Mouse (Mus musculus) hindbrain, postnatal 0 days (tissue): ENCODE results near the gene Rad54l. TPM values are rescaled to one million over a fixed set of nuclear protein-coding genes. Genes with fewer than 3 reads are reported as not detected.
A peak's percentile ranks its signal among the peaks of the same experiment; 100 is the strongest.

ENCODE experiments used
- ATAC-seq: fragments of 200-750 bp; cut with Nextera tagmentation; 2 replicates; pipeline ENCODE4 v1.8.0; 2017; ENCODE audit warnings: mild to moderate bottlenecking, moderate TSS enrichment, moderate library complexity
- DNase-seq: peaks from one replicate; pipeline ENCODE4 v3.0.0-alpha.2; 2015; ENCODE audit warnings: low spot score
- H3K27ac ChIP-seq: fragments of 300-500 bp; sonication (generic); 2 replicates; pipeline ENCODE4 v1.5.1; 2014; ENCODE audit warnings: mild to moderate bottlenecking
- H3K27me3 ChIP-seq: fragments of 300-500 bp; sonication (generic); 2 replicates; pipeline ENCODE4 v1.6.1; 2014; ENCODE audit warnings: low read length, mixed read lengths; ENCODE audit not compliant: insufficient read depth
- H3K36me3 ChIP-seq: fragments of 300-500 bp; sonication (generic); 2 replicates; pipeline ENCODE4 v1.6.1; 2014; ENCODE audit warnings: low read length, mixed read lengths; ENCODE audit not compliant: insufficient read depth
- H3K4me1 ChIP-seq: fragments of 300-500 bp; sonication (generic); 2 replicates; pipeline ENCODE4 v1.6.1; 2014; ENCODE audit warnings: antibody characterized with exemption, low read length, mixed read lengths; ENCODE audit not compliant: insufficient read depth
- H3K4me2 ChIP-seq: fragments of 300-500 bp; sonication (generic); 2 replicates; pipeline ENCODE4 v1.6.1; 2014; ENCODE audit warnings: low read depth, mild to moderate bottlenecking, low read length, moderate library complexity, mixed read lengths
- H3K4me3 ChIP-seq: fragments of 300-500 bp; sonication (generic); 2 replicates; pipeline ENCODE4 v1.5.1; 2014; ENCODE audit warnings: low read length
- H3K9ac ChIP-seq: fragments of 300-500 bp; sonication (generic); replicated peaks from 2 replicates; pipeline ENCODE4 v1.6.1; 2014; ENCODE audit warnings: mild to moderate bottlenecking, low read length, moderate library complexity, mixed read lengths
- H3K9me3 ChIP-seq: fragments of 300-500 bp; sonication (generic); 2 replicates; pipeline ENCODE4 v1.6.1; 2016; ENCODE audit warnings: low read length, mixed read lengths
- CTCF ChIP-seq: IDR thresholded peaks from 2 replicates; pipeline ENCODE4 v1.5.1; 2016; ENCODE audit warnings: antibody characterized with exemption, control low read depth, low read depth
- WGBS: fragments of 180-500 bp; shearing (Covaris S2); extraction: QIAGEN DNeasy Blood & Tissue Kit; methylation state at CpG from one replicate; pipeline ENCODE4 v1.1.7; 2014; 5-methylcytosine and 5-hydroxymethylcytosine counted together
- polyA plus RNA-seq: library from polyadenylated mRNA; unstranded; fragments of >200 nt; fragmentation: Nextera tagmentation; extraction: Ambion mirVana; gene quantifications from 2 replicates; pipeline ENCODE4 v1.2.1, GENCODE M21; 2015
- total RNA-seq: library from RNA; depleted of rRNA; stranded (reverse); fragments of >200 nt; gene quantifications from 2 replicates; pipeline ENCODE4 v1.2.3, GENCODE M21; 2014

Rad54l gene
- total and polyA plus RNA-seq, 2 experiments from 2014 or later, result 5.3 to 5.4 TPM

- no peaks in the 10 kb centered on the region for H3K36me3 ChIP-seq
- 97% methylated on average over 4 of the region's 4 CpGs for WGBS
- no peak for TF ChIP-seq CTCF
- H3K4me2 ChIP-seq, result no peak overlapping the region
- H3K4me3 ChIP-seq, result no peak overlapping the region
- no peak overlapping the region for H3K9ac ChIP-seq
- ATAC-seq (no peak), DNase-seq (no peak)
- no peaks in the 10 kb centered on the region for H3K27me3 ChIP-seq
- H3K27ac ChIP-seq, result no peak overlapping the region
- 0 out of 2 replicates have a peak, but pooled peaks cover 6% of the 10 kb centered on the region for H3K4me1 ChIP-seq
- H3K9me3 ChIP-seq, result no peaks in the 10 kb centered on the region
These were observed 2.4 kb upstream of the Rad54l start for GRCm38 (mm10) chr4:116125803-116126386.

DNA sequence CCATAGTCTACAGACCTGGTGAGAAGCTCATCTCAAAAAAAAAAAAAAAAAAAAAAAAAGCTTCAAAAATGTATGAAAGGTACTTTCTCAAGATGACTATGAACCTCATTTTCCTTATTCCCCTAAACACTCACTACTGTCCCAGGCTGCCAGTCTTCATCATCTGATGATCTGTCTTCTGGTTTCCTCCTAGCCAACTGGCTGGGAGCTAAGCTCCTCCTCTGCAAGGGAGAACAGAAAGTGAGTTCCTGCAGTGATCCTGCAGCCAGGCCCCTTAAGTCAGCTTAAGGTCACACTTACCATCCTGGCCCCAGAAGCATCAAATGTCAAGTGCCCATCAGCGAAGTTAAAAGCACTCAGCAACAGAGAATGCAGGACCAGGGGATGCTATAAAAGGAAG lies 728 bp downstream of the Rad54l start:
- DNase-seq (no peak), ATAC-seq (no peak)
- Histone ChIP-seq H3K9ac (peak overlapping the region; percentile 51), H3K4me3 (peak overlapping the region; percentile 50), H3K27me3 (no peaks in the 10 kb centered on the region), H3K36me3 (no peaks in the 10 kb centered on the region), H3K4me2 (peak overlapping the region; percentile 72), H3K9me3 (no peaks in the 10 kb centered on the region), H3K27ac (no peak overlapping the region), H3K4me1 (0 out of 2 replicates have a peak, but pooled peaks cover 6% of the 10 kb centered on the region)
- 3% methylated on average over 1 of the region's 1 CpGs for WGBS
- no peak for TF ChIP-seq CTCF

DNA sequence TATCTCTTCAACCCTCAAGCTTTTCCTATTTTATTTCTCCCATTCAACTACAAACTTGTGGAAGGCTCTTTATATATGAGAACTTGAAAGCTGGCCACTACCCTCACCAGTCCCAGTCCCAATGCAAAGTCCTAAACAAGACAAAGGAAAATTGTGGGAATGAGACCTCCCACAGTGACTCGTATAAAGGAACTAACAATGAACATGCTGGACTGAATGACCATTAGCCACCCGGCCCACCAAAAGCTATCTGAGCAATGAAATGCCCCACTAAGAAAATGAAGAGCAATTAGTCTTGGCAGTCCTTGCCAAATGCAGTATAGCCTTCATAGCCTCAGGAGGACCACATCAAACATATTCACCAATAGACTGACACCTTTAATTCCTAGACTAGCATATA lies 12.0 kb downstream of the Rad54l start:
- no peaks in the 10 kb centered on the region for H3K36me3 ChIP-seq
- H3K9ac ChIP-seq, result no peak overlapping the region
- TF ChIP-seq CTCF, result no peak
- WGBS, result 37% methylated on average over 2 of the region's 2 CpGs
- DNase-seq (no peak), ATAC-seq (no peak)
- no peak overlapping the region for H3K27ac ChIP-seq
- H3K27me3 ChIP-seq, result no peaks in the 10 kb centered on the region
- H3K4me3 ChIP-seq, result no peak overlapping the region
- no peaks in the 10 kb centered on the region for H3K4me1 ChIP-seq
- H3K4me2 ChIP-seq, result no peak overlapping the region
- H3K9me3 ChIP-seq, result no peaks in the 10 kb centered on the region

- no peak overlapping the region for H3K27ac ChIP-seq
- DNase-seq (no peak), ATAC-seq (no peak)
- H3K4me1 ChIP-seq, result no peaks in the 10 kb centered on the region
- no peaks in the 10 kb centered on the region for H3K36me3 ChIP-seq
- no peak for TF ChIP-seq CTCF
- no peaks in the 10 kb centered on the region for H3K27me3 ChIP-seq
- no peak overlapping the region for H3K4me3 ChIP-seq
- H3K9me3 ChIP-seq, result no peaks in the 10 kb centered on the region
- H3K9ac ChIP-seq, result no peak overlapping the region
- no peak overlapping the region for H3K4me2 ChIP-seq
- 96% methylated on average over 6 of the region's 6 CpGs for WGBS
These were observed 12.8 kb downstream of the Rad54l start for GRCm38 (mm10) chr4:116110695-116111094.

- H3K9me3 ChIP-seq, result no peaks in the 10 kb centered on the region
- H3K4me2 ChIP-seq, result no peak overlapping the region
- ATAC-seq (no peak), DNase-seq (no peak)
- TF ChIP-seq CTCF, result no peak
- H3K4me1 ChIP-seq, result no peaks in the 10 kb centered on the region
- WGBS, result 96% methylated on average over 5 of the region's 5 CpGs
- no peak overlapping the region for H3K27ac ChIP-seq
- no peaks in the 10 kb centered on the region for H3K36me3 ChIP-seq
- H3K4me3 ChIP-seq, result no peak overlapping the region
- no peak overlapping the region for H3K9ac ChIP-seq
- no peaks in the 10 kb centered on the region for H3K27me3 ChIP-seq
These were observed 18.2 kb downstream of the Rad54l start for GRCm38 (mm10) chr4:116105278-116105677.

DNA sequence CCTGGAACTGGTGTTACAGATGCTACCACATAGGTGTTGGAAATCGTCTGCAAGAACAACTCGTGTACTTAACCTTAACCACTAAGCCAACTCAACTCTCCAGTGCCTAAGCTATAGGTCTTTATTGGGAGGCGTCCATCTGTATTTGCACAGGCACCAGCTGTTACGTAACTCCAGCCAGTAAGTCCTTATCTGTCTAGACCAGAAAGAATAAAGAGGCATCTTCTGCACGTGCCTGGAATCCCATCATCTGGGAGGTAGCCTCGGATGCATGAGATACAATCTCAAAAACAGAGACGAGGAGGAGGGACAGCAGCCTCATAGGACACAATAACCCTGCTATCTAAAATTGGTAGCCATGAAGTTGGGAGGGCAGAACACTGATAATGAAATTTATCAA lies 22.5 kb downstream of the Rad54l start:
- no peak for ATAC-seq
- no peak for TF ChIP-seq CTCF
- H3K36me3 ChIP-seq, result peaks cover 35% of the 10 kb centered on the region
- no peak overlapping the region for H3K27ac ChIP-seq
- no peak for DNase-seq
- no peaks in the 10 kb centered on the region for H3K4me1 ChIP-seq
- H3K9ac ChIP-seq, result no peak overlapping the region
- 89% methylated on average over 7 of the region's 7 CpGs for WGBS
- H3K4me3 ChIP-seq, result no peak overlapping the region
- H3K27me3 ChIP-seq, result no peaks in the 10 kb centered on the region
- no peak overlapping the region for H3K4me2 ChIP-seq
- no peaks in the 10 kb centered on the region for H3K9me3 ChIP-seq

DNA sequence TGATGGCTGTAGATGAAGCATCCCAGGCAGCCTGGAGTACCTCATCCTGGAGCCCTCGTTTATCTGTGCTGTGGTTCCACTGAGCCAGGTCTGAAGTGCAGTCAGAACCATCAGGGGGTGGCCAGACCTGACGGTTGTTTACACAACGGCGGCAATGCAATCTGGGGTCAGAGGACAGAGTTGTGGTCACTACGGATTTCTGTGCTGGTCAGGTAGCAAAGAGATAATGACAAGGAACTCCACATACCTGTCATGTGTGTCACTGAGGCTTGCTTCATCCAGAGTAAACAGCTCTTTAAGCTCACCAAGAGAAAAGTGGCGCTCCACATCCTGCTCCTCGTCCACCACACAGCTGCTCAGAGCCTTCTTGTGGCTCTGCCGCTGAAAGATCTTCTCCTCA lies 26.3 kb downstream of the Rad54l start:
- no peak overlapping the region for H3K27ac ChIP-seq
- no peak overlapping the region for H3K4me2 ChIP-seq
- H3K36me3 ChIP-seq, result peaks cover 61% of the 10 kb centered on the region
- H3K4me3 ChIP-seq, result no peak overlapping the region
- no peaks in the 10 kb centered on the region for H3K9me3 ChIP-seq
- no peak for DNase-seq
- H3K4me1 ChIP-seq, result no peaks in the 10 kb centered on the region
- ATAC-seq, result no peak
- no peak overlapping the region for H3K9ac ChIP-seq
- 88% methylated on average over 8 of the region's 8 CpGs for WGBS
- H3K27me3 ChIP-seq, result no peaks in the 10 kb centered on the region
- no peak for TF ChIP-seq CTCF
